Mouse (Mus musculus): ENCODE results near the gene Atp1a3. TPM values are rescaled to one million over a fixed set of nuclear protein-coding genes. Genes with fewer than 3 reads are reported as not detected.

Atp1a3 gene
- total RNA-seq, 1 experiment from 2014 or later = 63.7 TPM

- peak; percentile 34 for ATAC-seq (replicated peaks; ENCODE audit: insufficient number of reproducible peaks, low FRiP score, low TSS enrichment, poor library complexity, severe bottlenecking)
Observed at GRCm38 (mm10) chr7:24971261-24971971, 34.3 kb downstream of the Atp1a3 start.

GRCm38 (mm10) chr7:24970341-24970740 lies 35.4 kb downstream of the Atp1a3 start:
- no peak for ATAC-seq (replicated peaks; ENCODE audit: insufficient number of reproducible peaks, low FRiP score, low TSS enrichment, poor library complexity, severe bottlenecking)

DNA sequence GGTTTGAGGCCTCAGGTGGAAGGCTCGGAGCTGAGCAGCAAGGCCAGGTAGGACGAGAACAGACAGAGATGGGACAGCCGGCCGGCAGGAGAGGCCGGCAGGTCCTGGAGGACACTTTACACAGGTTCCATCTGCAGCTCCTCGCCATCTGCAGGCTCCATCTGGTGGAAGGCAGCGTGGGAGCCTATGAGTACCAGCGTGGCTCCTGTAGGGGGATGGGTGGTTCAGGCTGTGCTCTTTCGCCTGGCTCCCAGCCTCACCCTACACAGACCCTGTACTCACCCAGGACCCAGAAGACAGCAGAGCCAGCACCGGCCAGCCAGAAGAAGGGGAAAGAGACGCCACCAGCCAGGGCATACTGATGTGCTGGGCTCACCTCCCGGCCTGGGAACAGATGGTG lies 36.0 kb downstream of the Atp1a3 start:
- ATAC-seq (replicated peaks; ENCODE audit: insufficient number of reproducible peaks, low FRiP score, low TSS enrichment, poor library complexity, severe bottlenecking) = no peak

DNA sequence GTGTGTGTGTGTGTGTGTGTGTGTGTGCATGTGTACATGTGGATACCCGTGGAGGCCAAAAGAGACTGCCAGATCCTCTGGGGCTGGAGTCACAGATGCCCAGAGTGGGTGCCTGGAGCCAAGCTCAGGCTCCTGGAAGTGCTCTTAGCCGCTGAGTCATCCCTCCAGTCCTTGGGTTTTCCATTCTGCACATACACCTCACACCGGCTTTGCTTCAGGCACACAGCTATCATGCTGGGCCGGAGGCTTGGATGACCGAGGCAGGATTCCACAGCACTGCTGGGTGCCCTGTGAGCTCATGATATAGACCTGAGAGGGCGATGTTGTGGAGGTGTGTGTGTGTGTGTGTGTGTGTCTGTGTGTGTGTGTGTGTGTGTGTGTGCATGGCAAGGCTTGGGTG lies 37.3 kb downstream of the Atp1a3 start:
- no peak for ATAC-seq (replicated peaks; ENCODE audit: insufficient number of reproducible peaks, low FRiP score, low TSS enrichment, poor library complexity, severe bottlenecking)

- no peak for ATAC-seq (replicated peaks; ENCODE audit: insufficient number of reproducible peaks, low FRiP score, low TSS enrichment, poor library complexity, severe bottlenecking)
Observed at GRCm38 (mm10) chr7:24967966-24968365, 37.8 kb downstream of the Atp1a3 start.

DNA sequence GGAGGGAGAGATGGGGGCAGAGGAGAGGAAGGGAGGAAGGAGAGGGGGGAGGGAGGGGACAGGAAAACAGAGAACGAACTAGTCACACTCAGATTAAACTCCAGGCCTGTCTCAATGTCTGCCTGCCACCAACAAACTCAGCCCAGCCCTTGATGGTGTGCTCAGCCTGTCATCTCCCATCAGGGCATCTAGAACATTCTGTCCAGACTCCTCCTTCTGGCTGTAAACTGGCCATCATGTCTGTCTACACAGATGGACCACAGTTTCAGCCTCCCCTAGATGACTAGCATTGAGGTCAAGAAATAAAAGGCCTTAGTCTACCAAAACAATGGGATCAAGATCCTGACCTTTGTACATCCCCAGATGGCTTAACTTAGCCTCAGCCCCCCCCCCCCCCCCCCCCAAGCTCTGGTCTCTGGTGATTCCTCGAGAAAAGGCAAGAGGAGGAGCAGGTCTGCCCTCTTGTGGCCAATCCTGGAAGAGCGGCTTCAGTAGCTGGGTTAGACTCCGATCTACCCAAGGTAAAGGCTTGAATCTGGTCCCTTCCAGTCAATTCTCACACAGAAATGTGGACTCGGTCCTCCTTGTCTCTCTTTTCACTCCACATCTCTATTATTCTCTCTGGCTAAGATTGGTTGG lies 40.7 kb downstream of the Atp1a3 start:
- peak; percentile 64; the same call in 1 of the 2 replicates for ATAC-seq (replicated peaks; ENCODE audit: insufficient number of reproducible peaks, low FRiP score, low TSS enrichment, poor library complexity, severe bottlenecking)

DNA sequence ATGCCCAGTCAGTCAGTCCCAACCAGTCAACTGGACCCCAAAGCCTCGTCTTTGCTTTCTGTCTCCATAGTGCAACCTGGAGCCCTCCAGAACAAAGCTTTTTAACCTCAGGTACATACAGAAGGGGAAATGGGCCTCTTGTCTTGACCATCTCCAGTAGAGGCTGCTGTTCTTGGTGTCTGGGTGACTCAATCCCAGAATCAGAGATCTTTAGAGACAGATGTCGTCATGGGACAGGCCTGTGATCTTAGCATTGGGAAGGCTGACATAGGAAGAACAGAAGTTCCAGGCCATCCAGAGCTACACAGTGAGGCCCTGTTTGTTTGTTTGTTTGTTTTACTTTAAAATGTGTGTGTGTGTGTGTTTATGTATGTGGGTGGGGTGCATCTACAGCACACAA lies 41.5 kb downstream of the Atp1a3 start:
- no peak for ATAC-seq (replicated peaks; ENCODE audit: insufficient number of reproducible peaks, low FRiP score, low TSS enrichment, poor library complexity, severe bottlenecking)

DNA sequence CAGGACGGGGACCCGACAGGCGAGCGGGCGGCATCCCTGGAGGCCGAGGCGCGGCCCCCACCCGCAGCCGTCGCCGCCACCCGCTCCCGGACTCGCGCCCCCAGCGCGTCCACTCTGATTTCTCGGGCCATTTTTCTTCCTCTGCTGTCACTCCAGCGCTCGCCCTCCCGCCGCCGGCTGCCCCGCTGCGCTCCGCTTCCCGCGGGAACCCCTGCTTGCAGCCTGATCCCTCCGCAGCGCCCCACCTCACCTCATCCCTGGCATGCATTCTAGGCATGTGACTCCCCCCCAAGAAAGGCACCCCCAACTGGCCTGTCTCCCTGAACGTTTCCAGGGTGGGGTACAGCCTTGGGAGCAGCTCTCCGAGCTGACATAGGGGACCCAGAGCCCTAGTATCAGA lies 50.5 kb downstream of the Atp1a3 start:
- ATAC-seq (replicated peaks; ENCODE audit: insufficient number of reproducible peaks, low FRiP score, low TSS enrichment, poor library complexity, severe bottlenecking) = no peak

DNA sequence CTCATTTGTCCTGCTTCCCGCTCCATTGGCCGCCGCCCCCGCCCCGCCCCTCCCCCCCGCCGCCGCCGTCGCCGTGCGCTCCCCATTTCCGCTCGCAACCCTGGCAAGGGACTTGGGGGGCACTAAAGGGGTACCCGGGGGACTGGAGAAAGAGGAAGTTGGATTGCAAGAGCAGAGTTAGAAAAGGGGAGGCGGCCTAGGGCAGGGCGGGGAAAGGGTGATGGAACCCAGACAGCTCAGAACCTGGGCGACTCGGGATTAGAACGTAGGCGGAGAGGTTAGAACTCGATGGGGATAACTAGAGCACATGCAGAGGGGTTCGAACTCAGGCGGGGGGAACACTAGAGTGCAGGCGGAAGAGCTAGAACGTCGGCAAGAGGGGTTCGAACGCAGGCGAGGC lies 51.3 kb downstream of the Atp1a3 start:
- peak; percentile 59 for ATAC-seq (replicated peaks; ENCODE audit: insufficient number of reproducible peaks, low FRiP score, low TSS enrichment, poor library complexity, severe bottlenecking)

GRCm38 (mm10) chr7:24953966-24954365 lies 51.8 kb downstream of the Atp1a3 start:
- ATAC-seq (replicated peaks; ENCODE audit: insufficient number of reproducible peaks, low FRiP score, low TSS enrichment, poor library complexity, severe bottlenecking) = no peak

GRCm38 (mm10) chr7:24949958-24950623 lies 55.7 kb downstream of the Atp1a3 start:
- ATAC-seq (replicated peaks; ENCODE audit: insufficient number of reproducible peaks, low FRiP score, low TSS enrichment, poor library complexity, severe bottlenecking) = peak; percentile 44; the same call in 1 of the 2 replicates

DNA sequence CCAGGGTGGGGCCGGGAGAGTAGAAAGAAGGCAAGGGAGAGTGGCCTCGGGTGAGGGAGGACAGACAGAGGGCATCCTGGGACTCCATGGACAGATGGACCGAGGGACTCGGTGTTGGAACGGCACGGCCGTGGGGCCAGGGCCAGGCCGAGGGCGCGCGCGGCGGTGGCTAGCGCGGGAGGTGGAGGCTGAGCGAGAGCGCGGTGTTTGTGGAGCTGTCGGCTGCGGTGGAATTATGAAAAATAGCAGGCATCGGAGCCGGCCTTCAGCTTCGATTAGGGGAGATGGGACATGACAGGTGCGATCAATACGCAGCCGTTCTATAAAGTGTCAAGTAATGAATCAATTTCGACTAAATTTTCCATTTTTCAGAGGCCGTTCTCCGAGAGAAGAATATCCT lies 57.0 kb downstream of the Atp1a3 start:
- no peak for ATAC-seq (replicated peaks; ENCODE audit: insufficient number of reproducible peaks, low FRiP score, low TSS enrichment, poor library complexity, severe bottlenecking)

DNA sequence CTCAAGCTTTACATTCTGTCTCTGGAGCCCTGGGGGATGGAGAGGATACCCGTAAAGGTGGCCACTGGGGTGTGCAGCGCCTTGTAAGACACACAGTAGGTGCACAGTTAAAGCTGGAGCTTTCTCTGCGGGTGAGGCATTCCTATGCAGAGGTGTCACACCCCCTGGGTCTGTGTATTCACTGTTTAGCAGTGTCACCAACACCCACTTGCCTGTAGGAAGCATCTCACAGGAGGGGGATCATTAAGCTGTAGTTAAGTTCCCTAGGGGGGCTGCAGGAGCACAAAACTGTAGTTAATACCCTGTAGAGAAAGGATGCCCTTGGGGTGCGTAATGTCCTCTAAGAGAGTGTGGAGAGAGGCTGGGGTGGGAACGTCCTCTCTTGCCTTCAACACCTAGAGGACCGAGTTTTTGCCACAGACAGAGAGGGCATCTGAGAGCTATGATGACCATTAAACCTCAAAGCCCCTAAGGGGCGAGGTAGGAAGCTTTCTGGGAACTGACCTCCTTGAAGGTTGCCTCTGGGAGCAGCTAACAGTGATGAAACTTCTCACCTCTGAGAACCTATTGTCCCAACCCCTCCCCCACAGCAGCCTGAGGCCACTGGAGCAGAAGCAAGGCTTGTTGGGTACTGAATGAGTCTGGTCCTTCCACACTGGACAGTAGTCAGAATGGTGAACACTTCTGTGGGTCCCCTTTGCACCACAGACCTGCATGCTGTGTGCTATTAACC lies 58.3 kb downstream of the Atp1a3 start:
- no peak for ATAC-seq (replicated peaks; ENCODE audit: insufficient number of reproducible peaks, low FRiP score, low TSS enrichment, poor library complexity, severe bottlenecking)

DNA sequence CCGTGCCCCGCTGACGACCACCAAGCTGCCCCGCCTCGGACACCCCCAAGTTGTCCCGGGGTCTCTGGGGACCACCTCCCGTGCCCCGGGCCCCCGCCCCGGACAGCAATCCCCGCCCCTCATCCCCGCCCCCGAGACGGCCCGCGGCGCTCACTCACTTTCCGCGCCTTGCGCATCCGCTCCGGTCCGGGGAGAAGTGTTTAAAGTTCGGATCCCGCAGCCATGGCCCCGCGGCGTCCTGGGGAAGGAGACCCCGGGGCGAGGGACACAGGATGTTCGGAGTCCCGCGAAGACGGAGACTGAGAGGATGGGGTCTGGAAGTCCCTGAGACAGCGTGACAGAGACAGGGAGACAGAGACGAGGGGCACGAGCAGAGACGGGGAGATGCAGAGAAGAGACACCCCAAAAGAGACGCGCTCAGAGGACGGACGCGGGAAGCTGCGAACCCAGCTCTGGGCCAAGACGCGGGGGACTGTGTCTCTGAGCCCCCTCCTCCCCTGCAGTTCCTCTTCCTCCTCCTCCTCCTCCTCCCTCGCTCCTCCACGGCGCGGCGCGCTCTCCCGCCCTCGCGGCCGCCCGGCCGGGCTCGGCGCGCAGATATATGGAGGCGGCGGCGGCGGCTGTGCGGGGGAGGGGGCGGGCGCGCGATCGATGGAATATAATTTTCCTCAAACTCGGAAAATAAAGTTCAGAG lies 61.4 kb downstream of the Atp1a3 start, which contains the start of gene Gm4881:
Gene Gm4881, minus strand, starts transcription at position 238 of the 694 bp plus-strand sequence.
- ATAC-seq (replicated peaks; ENCODE audit: insufficient number of reproducible peaks, low FRiP score, low TSS enrichment, poor library complexity, severe bottlenecking) = no peak

DNA sequence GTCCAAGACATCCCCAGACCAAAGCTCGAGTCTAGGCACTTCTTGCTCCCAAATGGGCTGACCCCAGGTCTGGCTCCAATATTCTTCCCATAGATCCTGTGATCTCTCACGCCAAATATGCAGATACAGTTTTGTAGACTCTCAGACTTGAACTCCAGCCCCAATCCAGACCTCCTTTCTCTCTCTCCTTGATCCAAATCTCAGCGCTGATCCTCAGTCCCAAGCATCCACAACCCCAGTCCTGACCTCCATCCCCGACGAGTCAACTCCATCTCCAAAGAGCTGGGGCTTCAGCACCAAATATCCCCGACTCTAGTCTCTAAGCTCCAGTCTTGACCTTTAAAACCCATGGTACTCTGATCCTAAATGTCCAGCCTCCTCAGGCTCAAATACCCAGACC lies 62.1 kb downstream of the Atp1a3 start:
- no peak for ATAC-seq (replicated peaks; ENCODE audit: insufficient number of reproducible peaks, low FRiP score, low TSS enrichment, poor library complexity, severe bottlenecking)

- ATAC-seq (replicated peaks; ENCODE audit: insufficient number of reproducible peaks, low FRiP score, low TSS enrichment, poor library complexity, severe bottlenecking) = no peak
Observed at GRCm38 (mm10) chr7:24931651-24932050, 74.1 kb downstream of the Atp1a3 start.

GRCm38 (mm10) chr7:24930475-24930874 lies 75.3 kb downstream of the Atp1a3 start:
- no peak for ATAC-seq (replicated peaks; ENCODE audit: insufficient number of reproducible peaks, low FRiP score, low TSS enrichment, poor library complexity, severe bottlenecking)
